Mouse (Mus musculus) embryonic fibroblast, embryonic 13.5 days (primary cell): ENCODE measurements around the gene Bean1.

ENCODE experiments used
- CTCF ChIP-seq: IDR thresholded peaks from 2 replicates; pipeline ENCODE4 v1.5.1; 2011; ENCODE audit warnings: mild to moderate bottlenecking, control low read depth, low read length, moderate library complexity, borderline replicate concordance; ENCODE audit not compliant: insufficient read depth
- POLR2A ChIP-seq: IDR thresholded peaks from 2 replicates; pipeline ENCODE4 v1.6.1; 2011; ENCODE audit warnings: low read depth, mild to moderate bottlenecking, control low read depth, low read length, moderate library complexity

GRCm38 (mm10) chr8:104136277-104136676 lies 34.0 kb upstream of the Bean1 start:
- no peak for TF ChIP-seq CTCF
- TF ChIP-seq POLR2A: no peak
